Mouse (Mus musculus) bone marrow macrophage, adult 2 months (primary cell): ENCODE results near the gene Rbm33.

Experiments
- CTCF ChIP-seq: IDR thresholded peaks from 2 replicates; pipeline ENCODE4 v1.5.1; 2012; ENCODE audit warnings: low read depth, mild to moderate bottlenecking, low read length, moderate library complexity
- POLR2A ChIP-seq: IDR thresholded peaks from 2 replicates; pipeline ENCODE4 v1.6.1; 2012; ENCODE audit warnings: mild to moderate bottlenecking, low read depth, low read length, borderline replicate concordance

GRCm38 (mm10) chr5:28412006-28412685 lies 95.2 kb downstream of the Rbm33 start:
- TF ChIP-seq CTCF, result no peak
- TF ChIP-seq POLR2A, result no peak
